9 mouse cellular contexts compared by ENCODE assay signal in genomic region chr2:26153295-26153694, GRCm38 (mm10). TPM values are rescaled to one million over a fixed set of nuclear protein-coding genes. Genes with fewer than 3 reads are reported as not detected.
DNase-seq lines count a peak whose midpoint lies in the region; ATAC-seq and TF ChIP-seq lines count a peak whose summit lies in the region.
"Had no signal": no experiment of that assay in that cellular context is flagged by ENCODE, and none has a peak within 500 bp of the region (broad histone marks: within the 10 kb centered on the region; RNA-seq: fewer than 3 reads in every experiment).

No protein-coding gene starts in this region.

- H3K9me3 ChIP-seq in kidney, postnatal 0 days (replicated peaks; ENCODE audit: low read length), result no peaks in the 10 kb centered on the region
- H3K9me3 ChIP-seq: megakaryocyte, embryonic 14.5 days had no signal

- no peak overlapping the region for H3K27ac ChIP-seq in layer of hippocampus, adult 2 months
- H3K27ac ChIP-seq in kidney, postnatal 0 days, result no peak overlapping the region

- H3K9ac ChIP-seq in kidney, postnatal 0 days (ENCODE audit: low read depth, low read length), result no peak overlapping the region

- DNase-seq in CD4-positive, CD25-positive, alpha-beta regulatory T cell, adult 2 months (ENCODE audit: low read depth, low spot score), result peak; percentile 50
- DNase-seq in layer of hippocampus, adult 2 months (ENCODE audit: low spot score in 2 of 2), result no peak
- DNase-seq in layer of hippocampus, postnatal 25 days (ENCODE audit: extremely low spot score in 1 of 2, low spot score in 1 of 2), result no peak
- peak; percentile 76 for DNase-seq in adrenal gland, postnatal 14 days
- peak; percentile 51 for DNase-seq in kidney, postnatal 0 days (ENCODE audit: low spot score)
- DNase-seq in retina, embryonic 14.5 days (ENCODE audit: low spot score), result peak; percentile 71
- DNase-seq in layer of hippocampus, adult 9-11 months, result no peak

- no peaks in the 10 kb centered on the region for H3K27me3 ChIP-seq in kidney, postnatal 0 days (ENCODE audit: insufficient read depth, low read length)

- no peak overlapping the region for H3K4me3 ChIP-seq in layer of hippocampus, adult 2 months
- H3K4me3 ChIP-seq in kidney, postnatal 0 days (replicated peaks; ENCODE audit: low read depth, low read length), result no peak overlapping the region
- H3K4me3 ChIP-seq: megakaryocyte, embryonic 14.5 days had no signal

- no peak for ATAC-seq in CD4-positive, CD25-positive, alpha-beta regulatory T cell, adult 4 months
- ATAC-seq in kidney, postnatal 0 days (replicated peaks; ENCODE audit: low FRiP score, low read depth), result no peak

- no peaks in the 10 kb centered on the region for H3K4me1 ChIP-seq in kidney, postnatal 0 days (replicated peaks; ENCODE audit: insufficient read depth, low read length)

- TF ChIP-seq CTCF in layer of hippocampus, adult 2 months (conservative IDR thresholded peaks at IDR 0.05), result peak; percentile 68
- TF ChIP-seq CTCF in kidney, postnatal 0 days (IDR thresholded peaks at IDR 0.05; ENCODE audit: low read depth), result peak; percentile 61

- no peak overlapping the region for H3K4me2 ChIP-seq in kidney, postnatal 0 days (ENCODE audit: low read length)

- no peaks in the 10 kb centered on the region for H3K36me3 ChIP-seq in kidney, postnatal 0 days (ENCODE audit: insufficient read depth, low read length)

- WGBS in kidney, postnatal 0 days, result 30% methylated on average over 4 of the region's 4 CpGs

RNA-seq across cellular contexts. Expression of gene Nacc2, which starts 30.3 kb away (rescaled TPM):
- under 1 TPM; 0.44 to 0.75 TPM for polyA plus RNA-seq in CD4-positive, CD25-positive, alpha-beta regulatory T cell, adult 4 months (2017; shearing (Covaris generic))
- total RNA-seq in layer of hippocampus, adult 2 months (2021), result 10 to 100 TPM; 59.8 to 61.4 TPM
- total RNA-seq in layer of hippocampus, postnatal 25 days (2021), result 10 to 100 TPM; 58.7 to 63.4 TPM
- total RNA-seq in adrenal gland, postnatal 14 days (2021), result 25.9 and 30.5 TPM in 2 replicates
- 11.3 and 12.2 TPM in 2 replicates for polyA plus RNA-seq in kidney, postnatal 0 days (2015; fragmentation: Nextera tagmentation; extraction: Ambion mirVana)

RNA-seq across cellular contexts. Expression of gene Lhx3, which starts 54.8 kb away (rescaled TPM):
- polyA plus RNA-seq in CD4-positive, CD25-positive, alpha-beta regulatory T cell, adult 4 months (2017; shearing (Covaris generic)), result not detected
- total RNA-seq in layer of hippocampus, adult 2 months (2021), result not detected
- total RNA-seq in layer of hippocampus, postnatal 25 days (2021), result not detected
- total RNA-seq in adrenal gland, postnatal 14 days (2021), result 0.30 TPM in 1 of 2 replicates, not detected in the other
- not detected in 2 replicates for polyA plus RNA-seq in kidney, postnatal 0 days (2015; fragmentation: Nextera tagmentation; extraction: Ambion mirVana)

Comparison
In these comparisons a context has a peak if more than half of its experiments do, and no peak if none do; other contexts are left out.
1. DNase-seq: peak in CD4-positive, CD25-positive, alpha-beta regulatory T cell, adult 2 months (single experiment), adrenal gland, postnatal 14 days (single experiment), kidney, postnatal 0 days (single experiment) and retina, embryonic 14.5 days (single experiment); none in layer of hippocampus, adult 2 months (0 of 2), layer of hippocampus, postnatal 25 days (0 of 2) and layer of hippocampus, adult 9-11 months (single experiment).